Mouse (Mus musculus) kidney, postnatal 0 days (tissue): Measurements from ENCODE around the gene Pum2. TPM values are rescaled to one million over a fixed set of nuclear protein-coding genes. Genes with fewer than 3 reads are reported as not detected.
"Not testable (repeated sequence)": the region's sequence is repeated elsewhere in the genome, so short reads cannot be mapped to it uniquely, and the experiment has no call there.

ENCODE experiments used
- ATAC-seq: fragments of 200-750 bp; cut with Nextera tagmentation; replicated peaks from 2 replicates; pipeline ENCODE4 v1.8.0; 2017; ENCODE audit warnings: low read depth, moderate number of reproducible peaks, moderate TSS enrichment, moderate library complexity; ENCODE audit not compliant: low FRiP score
- DNase-seq: peaks from one replicate; pipeline ENCODE4 v3.0.0-alpha.2; 2016; ENCODE audit warnings: low spot score
- H3K27ac ChIP-seq: fragments of 300-500 bp; sonication (generic); 2 replicates; pipeline ENCODE4 v1.5.1; 2014; ENCODE audit warnings: mild to moderate bottlenecking
- H3K27me3 ChIP-seq: fragments of 300-500 bp; sonication (generic); 2 replicates; pipeline ENCODE4 v1.6.1; 2014; ENCODE audit warnings: low read length, mixed read lengths; ENCODE audit not compliant: insufficient read depth
- H3K36me3 ChIP-seq: fragments of 300-500 bp; sonication (generic); 2 replicates; pipeline ENCODE4 v1.6.1; 2014; ENCODE audit warnings: low read length, mixed read lengths; ENCODE audit not compliant: insufficient read depth
- H3K4me1 ChIP-seq: fragments of 300-500 bp; sonication (generic); replicated peaks from 2 replicates; pipeline ENCODE4 v1.6.1; 2014; ENCODE audit warnings: antibody characterized with exemption, low read length, mixed read lengths; ENCODE audit not compliant: insufficient read depth
- H3K4me2 ChIP-seq: fragments of 300-500 bp; sonication (generic); 2 replicates; pipeline ENCODE4 v1.6.1; 2014; ENCODE audit warnings: mild to moderate bottlenecking, low read length, moderate library complexity, mixed read lengths
- H3K4me3 ChIP-seq: fragments of 300-500 bp; sonication (generic); replicated peaks from 2 replicates; pipeline ENCODE4 v1.5.1; 2014; ENCODE audit warnings: low read depth, low read length
- H3K9ac ChIP-seq: fragments of 300-500 bp; sonication (generic); 2 replicates; pipeline ENCODE4 v1.6.1; 2014; ENCODE audit warnings: low read depth, low read length
- H3K9me3 ChIP-seq: fragments of 300-500 bp; sonication (generic); replicated peaks from 2 replicates; pipeline ENCODE4 v1.6.1; 2016; ENCODE audit warnings: low read length, inconsistent platforms, mixed read lengths
- CTCF ChIP-seq: IDR thresholded peaks from 2 replicates; pipeline ENCODE4 v1.5.1; 2016; ENCODE audit warnings: antibody characterized with exemption, low read depth, mild to moderate bottlenecking, moderate library complexity
- WGBS: fragments of 180-500 bp; shearing (Covaris S2); extraction: QIAGEN DNeasy Blood & Tissue Kit; methylation state at CpG from one replicate; pipeline ENCODE4 v1.1.7; 2014; 5-methylcytosine and 5-hydroxymethylcytosine counted together
- polyA plus RNA-seq: library from polyadenylated mRNA; unstranded; fragments of >200 nt; fragmentation: Nextera tagmentation; extraction: Ambion mirVana; gene quantifications from 2 replicates; pipeline ENCODE4 v1.2.1, GENCODE M21; 2015

The Pum2 gene
- polyA plus RNA-seq, 1 experiment from 2014 or later = 35.5 TPM

GRCm38 (mm10) chr12:8638411-8639087 lies 35.4 kb upstream of the Pum2 start:
- not testable (repeated sequence) for H3K9ac ChIP-seq, H3K4me2 ChIP-seq, H3K9me3 ChIP-seq, H3K27ac ChIP-seq, H3K27me3 ChIP-seq, H3K36me3 ChIP-seq, H3K4me1 ChIP-seq, H3K4me3 ChIP-seq, ATAC-seq
- TF ChIP-seq CTCF = peak; percentile 86
- 79% methylated on average over 10 of the region's 10 CpGs for WGBS
- DNase-seq = peak; percentile 57

GRCm38 (mm10) chr12:8640186-8640585 lies 33.7 kb upstream of the Pum2 start:
- not testable (repeated sequence) for H3K27ac ChIP-seq, H3K9me3 ChIP-seq, ATAC-seq, H3K27me3 ChIP-seq, DNase-seq, H3K36me3 ChIP-seq, H3K9ac ChIP-seq, H3K4me1 ChIP-seq
- 7% methylated on average over 2 of the region's 2 CpGs for WGBS
- Histone ChIP-seq H3K4me2 (peak overlapping the region; percentile 54), H3K4me3 (peak overlapping the region; percentile 85)

- peak overlapping the region; percentile 85 for H3K4me3 ChIP-seq
- no peaks in the 10 kb centered on the region for H3K4me1 ChIP-seq
- under 1% methylated on average over 47 of the region's 47 CpGs for WGBS
- DNase-seq (peak; percentile 96), ATAC-seq (peak; percentile 98)
- peak overlapping the region; percentile 95 for H3K9ac ChIP-seq
- no peaks in the 10 kb centered on the region for H3K9me3 ChIP-seq
- H3K36me3 ChIP-seq = no peaks in the 10 kb centered on the region
- peak overlapping the region; percentile 72 for H3K4me2 ChIP-seq
- peak overlapping the region; percentile 97 for H3K27ac ChIP-seq
- no peaks in the 10 kb centered on the region for H3K27me3 ChIP-seq
- peak; percentile 21; the same call in 1 of the 2 replicates for TF ChIP-seq CTCF
These were observed 33.1 kb upstream of the Pum2 start for GRCm38 (mm10) chr12:8640711-8641424.

- Histone ChIP-seq H3K36me3 (no peaks in the 10 kb centered on the region), H3K9me3 (no peaks in the 10 kb centered on the region), H3K9ac (peak overlapping the region; percentile 95), H3K4me3 (peak overlapping the region; percentile 85), H3K4me2 (peak overlapping the region; percentile 72), H3K4me1 (no peaks in the 10 kb centered on the region), H3K27me3 (no peaks in the 10 kb centered on the region), H3K27ac (peak overlapping the region; percentile 97; the same call in 1 of the 2 replicates)
- no peak for DNase-seq
- ATAC-seq = peak; percentile 22; the same call in 1 of the 2 replicates
- TF ChIP-seq CTCF = no peak
- 1% methylated on average over 10 of the region's 10 CpGs for WGBS
These were observed 32.6 kb upstream of the Pum2 start for GRCm38 (mm10) chr12:8641425-8641735.

- DNase-seq, H3K9me3 ChIP-seq, H3K27ac ChIP-seq, H3K4me2 ChIP-seq, H3K36me3 ChIP-seq, ATAC-seq, H3K4me1 ChIP-seq, H3K9ac ChIP-seq, H3K27me3 ChIP-seq, H3K4me3 ChIP-seq: not testable (repeated sequence)
- WGBS = 56% methylated on average over 8 of the region's 8 CpGs
These were observed 25.7 kb upstream of the Pum2 start for GRCm38 (mm10) chr12:8648211-8648610.

GRCm38 (mm10) chr12:8650027-8650426 lies 23.9 kb upstream of the Pum2 start:
- H3K36me3 ChIP-seq, ATAC-seq, H3K27ac ChIP-seq, H3K4me1 ChIP-seq, DNase-seq, H3K27me3 ChIP-seq, H3K9ac ChIP-seq, H3K9me3 ChIP-seq, H3K4me2 ChIP-seq, H3K4me3 ChIP-seq: not testable (repeated sequence)
- WGBS = 73% methylated on average over 3 of the region's 3 CpGs
